Mouse (Mus musculus) lung, embryonic 16.5 days (tissue): Measurements from ENCODE around the gene Atp6v0d1. TPM values are rescaled to one million over a fixed set of nuclear protein-coding genes. Genes with fewer than 3 reads are reported as not detected.

Source experiments
- ATAC-seq: fragments of 200-750 bp; cut with Nextera tagmentation; 2 replicates; pipeline ENCODE4 v1.8.0; 2017; ENCODE audit warnings: low read depth, mild to moderate bottlenecking, moderate library complexity
- H3K27ac ChIP-seq: fragments of 300-500 bp; sonication (generic); 2 replicates; pipeline ENCODE4 v1.5.1; 2014; ENCODE audit warnings: mild to moderate bottlenecking, control low read depth, low read length
- H3K27me3 ChIP-seq: fragments of 300-500 bp; sonication (generic); 2 replicates; pipeline ENCODE4 v1.6.1; 2014; ENCODE audit warnings: low read depth, low read length, mixed read lengths; ENCODE audit not compliant: control insufficient read depth, insufficient read depth
- H3K36me3 ChIP-seq: fragments of 300-500 bp; sonication (generic); 2 replicates; pipeline ENCODE4 v1.6.1; 2014; ENCODE audit warnings: low read length; ENCODE audit not compliant: control insufficient read depth, insufficient read depth
- H3K4me1 ChIP-seq: fragments of 300-500 bp; sonication (generic); replicated peaks from 2 replicates; pipeline ENCODE4 v1.6.1; 2014; ENCODE audit warnings: low read length, mixed read lengths; ENCODE audit not compliant: control insufficient read depth, insufficient read depth
- H3K4me2 ChIP-seq: fragments of 300-500 bp; sonication (generic); 2 replicates; pipeline ENCODE4 v1.6.1; 2014; ENCODE audit warnings: low read depth, low read length, control low read depth
- H3K4me3 ChIP-seq: fragments of 300-500 bp; sonication (generic); 2 replicates; pipeline ENCODE4 v1.5.1; 2014; ENCODE audit warnings: mild to moderate bottlenecking, low read length, control low read depth
- H3K9ac ChIP-seq: fragments of 300-500 bp; sonication (generic); 2 replicates; pipeline ENCODE4 v1.6.1; 2014; ENCODE audit warnings: low read length, control low read depth
- H3K9me3 ChIP-seq: fragments of 300-500 bp; sonication (generic); 2 replicates; pipeline ENCODE4 v1.6.1; 2016; ENCODE audit warnings: low read length; ENCODE audit not compliant: control insufficient read depth
- WGBS: fragments of 180-500 bp; shearing (Covaris S2); extraction: QIAGEN DNeasy Blood & Tissue Kit; methylation state at CpG from one replicate; pipeline ENCODE4 v1.1.7; 2014; 5-methylcytosine and 5-hydroxymethylcytosine counted together
- polyA plus RNA-seq: library from polyadenylated mRNA; unstranded; fragments of >200 nt; fragmentation: Nextera tagmentation; extraction: Ambion mirVana; gene quantifications from 2 replicates; pipeline ENCODE4 v1.2.1, GENCODE M21; 2015

Gene Atp6v0d1
- polyA plus RNA-seq, 1 experiment from 2014 or later: 87.3 TPM

GRCm38 (mm10) chr8:105593859-105594258 is 28.0 kb upstream of the Atp6v0d1 start:
- Histone ChIP-seq H3K27ac (no peak overlapping the region; the same call in 1 of the 2 replicates), H3K9ac (peak overlapping the region; percentile 14; the same call in 1 of the 2 replicates), H3K36me3 (no peaks in the 10 kb centered on the region), H3K4me1 (peaks cover 13% of the 10 kb centered on the region), H3K4me2 (peak overlapping the region; percentile 34), H3K27me3 (no peaks in the 10 kb centered on the region), H3K4me3 (no peak overlapping the region), H3K9me3 (no peaks in the 10 kb centered on the region)
- WGBS: 17% methylated on average over 15 of the region's 15 CpGs
- ATAC-seq: no peak

GRCm38 (mm10) chr8:105592431-105592830 is 26.6 kb upstream of the Atp6v0d1 start:
- no peaks in the 10 kb centered on the region for H3K27me3 ChIP-seq
- 58% methylated on average over 2 of the region's 2 CpGs for WGBS

GRCm38 (mm10) chr8:105579719-105580118 is 13.9 kb upstream of the Atp6v0d1 start:
- H3K4me3 ChIP-seq: no peak overlapping the region
- H3K9ac ChIP-seq: no peak overlapping the region
- WGBS: 59% methylated on average over 3 of the region's 3 CpGs
- no peak overlapping the region for H3K27ac ChIP-seq
- H3K36me3 ChIP-seq: no peaks in the 10 kb centered on the region
- no peaks in the 10 kb centered on the region for H3K27me3 ChIP-seq
- H3K9me3 ChIP-seq: no peaks in the 10 kb centered on the region
- no peak overlapping the region for H3K4me2 ChIP-seq
- no peaks in the 10 kb centered on the region for H3K4me1 ChIP-seq
- ATAC-seq: no peak

More at GRCm38 (mm10) chr8:105592431-105592830, 26.6 kb upstream of the Atp6v0d1 start:
- no peak for ATAC-seq
- Histone ChIP-seq H3K36me3 (no peaks in the 10 kb centered on the region), H3K27ac (no peak overlapping the region), H3K4me1 (peaks cover 13% of the 10 kb centered on the region), H3K9ac (no peak overlapping the region), H3K9me3 (no peaks in the 10 kb centered on the region), H3K4me3 (no peak overlapping the region), H3K4me2 (no peak overlapping the region)

GRCm38 (mm10) chr8:105575538-105575937 is 9.7 kb upstream of the Atp6v0d1 start:
- Histone ChIP-seq H3K4me3 (no peak overlapping the region), H3K9me3 (no peaks in the 10 kb centered on the region), H3K4me2 (no peak overlapping the region), H3K27ac (no peak overlapping the region), H3K9ac (no peak overlapping the region), H3K27me3 (no peaks in the 10 kb centered on the region), H3K36me3 (no peaks in the 10 kb centered on the region), H3K4me1 (no peaks in the 10 kb centered on the region)
- no peak for ATAC-seq
- 37% methylated on average over 3 of the region's 3 CpGs for WGBS

GRCm38 (mm10) chr8:105574741-105575140 is 8.9 kb upstream of the Atp6v0d1 start:
- Histone ChIP-seq H3K4me3 (no peak overlapping the region), H3K9me3 (no peaks in the 10 kb centered on the region), H3K9ac (no peak overlapping the region), H3K4me1 (no peaks in the 10 kb centered on the region), H3K4me2 (no peak overlapping the region), H3K36me3 (no peaks in the 10 kb centered on the region), H3K27ac (no peak overlapping the region), H3K27me3 (no peaks in the 10 kb centered on the region)
- WGBS: 42% methylated on average over 6 of the region's 6 CpGs
- no peak for ATAC-seq

GRCm38 (mm10) chr8:105573427-105573826 is 7.6 kb upstream of the Atp6v0d1 start:
- H3K4me3 ChIP-seq: no peak overlapping the region
- H3K27ac ChIP-seq: no peak overlapping the region
- no peak for ATAC-seq
- no peaks in the 10 kb centered on the region for H3K27me3 ChIP-seq
- no peak overlapping the region for H3K9ac ChIP-seq
- H3K36me3 ChIP-seq: no peaks in the 10 kb centered on the region
- no peaks in the 10 kb centered on the region for H3K9me3 ChIP-seq
- no peak overlapping the region for H3K4me2 ChIP-seq
- H3K4me1 ChIP-seq: no peaks in the 10 kb centered on the region

GRCm38 (mm10) chr8:105571810-105572209 is 6.0 kb upstream of the Atp6v0d1 start:
- H3K4me1 ChIP-seq: no peaks in the 10 kb centered on the region
- no peak overlapping the region for H3K9ac ChIP-seq
- no peak overlapping the region for H3K4me3 ChIP-seq
- WGBS: 80% methylated on average over 9 of the region's 9 CpGs
- ATAC-seq: no peak
- H3K27ac ChIP-seq: no peak overlapping the region
- H3K36me3 ChIP-seq: no peaks in the 10 kb centered on the region
- H3K4me2 ChIP-seq: no peak overlapping the region
- H3K27me3 ChIP-seq: no peaks in the 10 kb centered on the region
- H3K9me3 ChIP-seq: no peaks in the 10 kb centered on the region

- H3K4me3 ChIP-seq: peak overlapping the region; percentile 98
- no peaks in the 10 kb centered on the region for H3K36me3 ChIP-seq
- H3K4me2 ChIP-seq: peak overlapping the region; percentile 65
- H3K27me3 ChIP-seq: no peaks in the 10 kb centered on the region
- WGBS: 21% methylated on average over 27 of the region's 27 CpGs
- H3K4me1 ChIP-seq: peaks cover 20% of the 10 kb centered on the region
- no peaks in the 10 kb centered on the region for H3K9me3 ChIP-seq
- H3K27ac ChIP-seq: no peak overlapping the region
- H3K9ac ChIP-seq: peak overlapping the region; percentile 80
- no peak; the same call in 1 of the 2 replicates for ATAC-seq
These were observed 1.1 kb upstream of the Atp6v0d1 start for GRCm38 (mm10) chr8:105566703-105567595.

GRCm38 (mm10) chr8:105565401-105565881 is 406 bp downstream of the Atp6v0d1 start:
- Histone ChIP-seq H3K4me1 (peaks cover 20% of the 10 kb centered on the region), H3K9ac (peak overlapping the region; percentile 94), H3K9me3 (no peaks in the 10 kb centered on the region), H3K36me3 (no peaks in the 10 kb centered on the region), H3K4me3 (peak overlapping the region; percentile 98), H3K27me3 (no peaks in the 10 kb centered on the region), H3K27ac (peak overlapping the region; percentile 75), H3K4me2 (peak overlapping the region; percentile 65)
- under 1% methylated on average over 31 of the region's 31 CpGs for WGBS
- ATAC-seq: peak; percentile 69
